Comparison of ENCODE assay signal across 21 mouse cellular contexts in genomic region chr15:100960958-100961357, GRCm38 (mm10).
DNase-seq lines count a peak whose midpoint lies in the region; ATAC-seq lines count a peak whose summit lies in the region.
"Had no signal": no experiment of that assay in that cellular context is flagged by ENCODE, and none has a peak within 500 bp of the region (broad histone marks: within the 10 kb centered on the region; RNA-seq: fewer than 3 reads in every experiment).

No protein-coding gene starts in this region.

- no peak overlapping the region for H3K4me3 ChIP-seq in forebrain, embryonic 11.5 days (ENCODE audit: low read depth, low read length)
- no peak overlapping the region for H3K4me3 ChIP-seq in forebrain, embryonic 10.5 days
- no peak overlapping the region for H3K4me3 ChIP-seq in midbrain, embryonic 15.5 days
- H3K4me3 ChIP-seq: forebrain, embryonic 12.5 days; gastrocnemius, adult 2 months; heart, embryonic 10.5 days; hindbrain, embryonic 12.5 days; midbrain, embryonic 13.5 days; myocyte; neural tube, embryonic 15.5 days had no signal

- H3K9me3 ChIP-seq in forebrain, embryonic 11.5 days (ENCODE audit: control insufficient read depth, low read length): no peaks in the 10 kb centered on the region
- no peaks in the 10 kb centered on the region for H3K9me3 ChIP-seq in forebrain, embryonic 10.5 days
- H3K9me3 ChIP-seq in midbrain, embryonic 15.5 days: no peaks in the 10 kb centered on the region
- H3K9me3 ChIP-seq: forebrain, embryonic 12.5 days; heart, embryonic 10.5 days; hindbrain, embryonic 12.5 days; midbrain, embryonic 13.5 days; neural tube, embryonic 15.5 days had no signal

- no peaks in the 10 kb centered on the region for H3K36me3 ChIP-seq in forebrain, embryonic 11.5 days (ENCODE audit: control insufficient read depth, insufficient read depth, low read length)
- no peaks in the 10 kb centered on the region for H3K36me3 ChIP-seq in forebrain, embryonic 10.5 days (replicated peaks)
- H3K36me3 ChIP-seq in midbrain, embryonic 15.5 days (replicated peaks): no peaks in the 10 kb centered on the region
- H3K36me3 ChIP-seq: heart, embryonic 10.5 days; hindbrain, embryonic 12.5 days had no signal

- ATAC-seq in forebrain, embryonic 11.5 days (replicated peaks; ENCODE audit: low FRiP score): no peak
- ATAC-seq in cerebellum, adult (ENCODE audit: insufficient number of reproducible peaks, low FRiP score, low TSS enrichment): no peak; the same call in 1 of the 2 replicates
- no peak for ATAC-seq in midbrain, embryonic 15.5 days (replicated peaks)
- ATAC-seq: liver, postnatal 0 days; midbrain, embryonic 13.5 days had no signal

- H3K27ac ChIP-seq in forebrain, embryonic 11.5 days (ENCODE audit: low read depth, low read length): no peak overlapping the region
- no peak overlapping the region for H3K27ac ChIP-seq in forebrain, embryonic 10.5 days
- H3K27ac ChIP-seq in midbrain, embryonic 15.5 days: no peak overlapping the region
- H3K27ac ChIP-seq: forebrain, embryonic 12.5 days; gastrocnemius, adult 2 months; heart, embryonic 10.5 days; hindbrain, embryonic 12.5 days; midbrain, embryonic 13.5 days; neural tube, embryonic 15.5 days had no signal

- DNase-seq in forebrain, embryonic 11.5 days (ENCODE audit: low spot score): peak; percentile 27
- DNase-seq in forebrain, embryonic 10.5 days (ENCODE audit: extremely low spot score, low spot score): no peak
- DNase-seq in right cerebral cortex, adult 18-20 months: peak; percentile 76
- DNase-seq in right cerebral cortex, postnatal 14 days: no peak
- DNase-seq in layer of hippocampus, postnatal 36 days: peak; percentile 53 to 70
- peak; percentile 85 for DNase-seq in telencephalon, adult 2 months (ENCODE audit: low read depth, low spot score)
- DNase-seq: adrenal gland, adult 8-10 months; gastrocnemius, adult 2 months; kidney, adult 2 months; kidney, postnatal 14 days; liver, postnatal 0 days; lung, postnatal 10 days; thymus, postnatal 36 days had no signal

- no peaks in the 10 kb centered on the region for H3K27me3 ChIP-seq in forebrain, embryonic 11.5 days (ENCODE audit: control insufficient read depth, insufficient read depth, low read length)
- no peaks in the 10 kb centered on the region for H3K27me3 ChIP-seq in forebrain, embryonic 10.5 days (ENCODE audit: poor library complexity, severe bottlenecking)
- H3K27me3 ChIP-seq in midbrain, embryonic 15.5 days (replicated peaks): no peaks in the 10 kb centered on the region
- H3K27me3 ChIP-seq: forebrain, embryonic 12.5 days; hindbrain, embryonic 12.5 days; midbrain, embryonic 13.5 days; neural tube, embryonic 15.5 days had no signal

- H3K4me2 ChIP-seq in forebrain, embryonic 11.5 days (ENCODE audit: low read depth, low read length, severe bottlenecking): no peak overlapping the region
- no peak overlapping the region for H3K4me2 ChIP-seq in midbrain, embryonic 15.5 days
- H3K4me2 ChIP-seq: forebrain, embryonic 12.5 days; hindbrain, embryonic 12.5 days; midbrain, embryonic 13.5 days; neural tube, embryonic 15.5 days had no signal

- WGBS in forebrain, embryonic 11.5 days: 79% methylated on average over 6 of the region's 6 CpGs
- 90% methylated on average over 6 of the region's 6 CpGs for WGBS in forebrain, embryonic 10.5 days
- WGBS in midbrain, embryonic 15.5 days: 87% methylated on average over 6 of the region's 6 CpGs

- H3K4me1 ChIP-seq in forebrain, embryonic 11.5 days (replicated peaks; ENCODE audit: control insufficient read depth, insufficient read depth, low read length): no peaks in the 10 kb centered on the region
- H3K4me1 ChIP-seq in forebrain, embryonic 10.5 days: 0 out of 2 replicates have a peak, but pooled peaks cover 4% of the 10 kb centered on the region
- H3K4me1 ChIP-seq in midbrain, embryonic 15.5 days: no peaks in the 10 kb centered on the region
- H3K4me1 ChIP-seq: forebrain, embryonic 12.5 days; hindbrain, embryonic 12.5 days; midbrain, embryonic 13.5 days; neural tube, embryonic 15.5 days had no signal

- H3K9ac ChIP-seq in forebrain, embryonic 11.5 days (ENCODE audit: low read length): no peak overlapping the region
- H3K9ac ChIP-seq in midbrain, embryonic 15.5 days: no peak overlapping the region
- H3K9ac ChIP-seq: forebrain, embryonic 12.5 days; hindbrain, embryonic 12.5 days; liver, postnatal 0 days; midbrain, embryonic 13.5 days; neural tube, embryonic 15.5 days had no signal

Comparison
In these comparisons a context has a peak if more than half of its experiments do, and no peak if none do; other contexts are left out.
1. DNase-seq: peak in forebrain, embryonic 11.5 days (single experiment), right cerebral cortex, adult 18-20 months (single experiment), layer of hippocampus, postnatal 36 days (2 of 2) and telencephalon, adult 2 months (single experiment); none in forebrain, embryonic 10.5 days (single experiment) and right cerebral cortex, postnatal 14 days (single experiment).